Mouse (Mus musculus) erythroblast, embryonic 14.5 days (primary cell): Measurements from ENCODE around the gene Hjurp.

Experiments used
- GATA1 ChIP-seq: IDR thresholded peaks from 2 replicates; pipeline ENCODE4 v1.6.1; 2012; ENCODE audit warnings: low read length, inconsistent platforms, mixed read lengths
- TAL1 ChIP-seq: IDR thresholded peaks from 3 replicates; pipeline ENCODE4 v1.6.1; 2012; ENCODE audit warnings: low read length, inconsistent platforms, mixed read lengths

DNA sequence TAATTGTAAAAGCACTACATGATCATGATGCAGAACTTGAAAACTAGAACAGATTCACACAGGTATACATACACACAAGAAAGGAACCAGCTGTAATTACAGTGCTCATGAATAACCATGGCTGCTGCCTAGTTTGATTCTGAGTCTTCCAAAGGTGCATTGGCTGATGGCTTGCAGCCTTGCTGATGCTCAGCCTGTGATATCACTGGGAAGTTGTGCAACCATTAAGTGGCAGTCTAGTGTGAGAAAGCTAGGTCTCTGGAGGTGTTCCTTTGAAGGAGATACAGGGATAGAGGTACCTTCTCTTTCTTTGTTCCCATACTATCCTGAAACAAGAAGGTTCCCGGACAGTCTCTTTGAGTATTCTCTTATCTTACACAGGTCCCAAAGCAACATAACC lies 58.4 kb downstream of the Hjurp start:
- TF ChIP-seq GATA1, result no peak
- TF ChIP-seq TAL1, result no peak
